Mouse (Mus musculus) C2C12 (cell line): Measurements from ENCODE around the gene 1700113H08Rik.

Experiments
- CTCF ChIP-seq: IDR thresholded peaks from one replicate; pipeline ENCODE4 v1.5.1; 2011; ENCODE audit not compliant: control insufficient read depth, insufficient read depth, insufficient read length
- FOSL1 ChIP-seq: IDR thresholded peaks from one replicate; pipeline ENCODE4 v1.8.0; 2011; ENCODE audit warnings: mild to moderate bottlenecking, low read length; ENCODE audit not compliant: poor library complexity, insufficient read depth, severe bottlenecking
- MAX ChIP-seq: IDR thresholded peaks from one replicate; pipeline ENCODE4 v1.6.1; 2011; ENCODE audit warnings: mild to moderate bottlenecking, control low read depth
- MYOD1 ChIP-seq: IDR thresholded peaks from one replicate; pipeline ENCODE4 v1.6.1; 2011; ENCODE audit warnings: low read depth; ENCODE audit not compliant: control insufficient read depth, insufficient read length
- MYOG ChIP-seq: IDR thresholded peaks from one replicate; pipeline ENCODE4 v1.6.1; 2011; ENCODE audit not compliant: control insufficient read depth, insufficient read length; ENCODE audit errors: extremely low read depth
- USF1 ChIP-seq: IDR thresholded peaks from one replicate; pipeline ENCODE4 v1.6.1; 2011; ENCODE audit warnings: low read depth, mild to moderate bottlenecking, control low read depth, moderate library complexity

DNA sequence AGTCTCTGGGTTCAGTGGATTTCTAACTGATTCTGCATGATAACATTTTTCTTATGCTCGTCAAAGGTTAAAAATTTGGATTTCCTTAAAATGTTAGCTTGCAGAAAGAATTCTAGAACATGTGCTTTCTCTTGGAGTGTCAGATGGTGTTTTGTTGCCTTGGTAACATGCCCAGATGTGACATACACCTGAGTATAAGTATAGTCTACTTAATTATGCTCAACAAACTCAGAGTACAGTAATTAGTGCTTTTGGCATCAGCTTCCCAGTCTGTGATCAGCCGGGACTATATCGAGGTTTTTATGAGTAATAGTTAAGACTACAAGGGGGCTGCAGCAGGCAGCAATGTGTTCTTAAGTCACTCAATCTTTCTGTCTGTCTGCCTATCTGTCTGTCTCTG lies 53.1 kb downstream of the 1700113H08Rik start:
- TF ChIP-seq CTCF (no peak), MAX (no peak), MYOG (no peak), FOSL1 (no peak), USF1 (no peak), MYOD1 (no peak)
